Mouse (Mus musculus) cerebellum, adult 8-10 months (tissue): ENCODE data around the gene Zfp212.
"Not testable (repeated sequence)": the region's sequence is repeated elsewhere in the genome, so short reads cannot be mapped to it uniquely, and the experiment has no call there.

Experiments
- DNase-seq: peaks from one replicate; pipeline ENCODE4 v3.0.0; 2022

Gene Zfp212

DNA sequence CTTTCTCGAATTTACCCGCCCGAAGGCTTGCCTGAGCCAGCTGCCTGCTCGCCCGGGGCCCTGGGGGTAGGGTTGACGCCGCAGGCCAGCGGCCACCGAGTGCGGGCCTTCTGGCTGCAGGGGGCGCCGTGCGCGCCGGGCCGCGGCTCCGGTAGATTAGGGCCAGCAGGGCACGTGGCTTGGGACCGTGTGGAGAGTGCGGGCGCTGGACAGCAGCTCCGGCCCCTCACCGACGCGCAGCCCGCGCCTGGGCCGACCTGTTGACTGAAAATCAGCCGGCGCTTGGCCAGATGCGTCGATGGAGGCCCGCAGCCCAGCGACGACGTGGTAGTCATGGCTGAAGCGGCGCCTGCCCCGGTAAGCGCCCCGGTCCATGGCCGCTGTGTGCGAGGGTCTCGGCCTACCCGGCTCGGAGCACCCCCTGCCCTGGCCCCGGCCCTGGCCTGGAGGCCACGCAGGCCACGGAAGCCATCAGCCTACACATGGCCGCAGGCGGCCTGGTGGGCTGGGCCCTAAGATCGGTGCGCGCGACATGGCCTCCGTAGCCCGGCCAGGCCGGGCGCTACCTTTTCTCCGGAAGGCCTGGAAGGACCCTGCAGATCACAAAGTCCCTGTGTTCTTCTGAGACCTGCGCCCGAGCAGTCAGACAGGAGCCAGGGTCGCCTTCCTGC, 22.9 kb downstream of the Zfp212 start:
- peak; percentile 65 for DNase-seq

DNA sequence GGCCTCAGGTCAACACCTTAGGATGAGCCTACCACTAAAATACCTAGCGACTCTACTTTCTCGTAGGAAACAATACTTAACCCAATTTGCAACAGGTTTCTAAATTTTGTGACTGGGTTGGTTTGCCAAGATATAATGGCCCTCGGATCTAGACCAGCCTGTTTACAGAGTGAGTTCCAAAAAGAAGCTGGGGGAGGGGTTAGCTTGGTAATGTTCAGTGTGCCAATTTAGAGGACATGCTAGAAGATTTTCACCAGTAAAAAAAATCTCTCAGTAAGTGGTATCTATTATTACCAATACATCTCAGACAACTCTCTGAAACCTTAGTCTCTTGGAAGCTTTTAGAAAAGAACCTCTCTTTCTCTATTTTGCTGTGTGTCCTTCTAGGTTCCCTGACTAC, 23.4 kb downstream of the Zfp212 start:
- DNase-seq, result no peak

DNA sequence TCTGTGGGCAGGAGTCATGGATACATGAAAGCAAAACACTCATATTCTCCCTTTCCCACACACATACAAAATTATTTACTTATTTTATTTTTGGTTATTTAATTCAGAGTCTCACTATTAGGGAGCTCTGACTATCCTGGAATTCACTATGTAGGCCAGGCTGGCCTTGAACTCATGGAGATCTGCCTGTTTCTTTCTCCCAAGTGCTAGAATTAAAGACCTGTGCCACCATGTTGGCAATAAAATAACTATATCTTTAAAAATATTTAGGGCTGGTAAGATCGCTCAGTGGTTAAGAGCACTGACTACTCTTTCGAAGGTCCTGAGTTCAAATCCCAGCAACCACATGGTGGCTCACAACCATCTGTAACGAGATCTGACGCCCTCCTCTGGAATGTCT, 27.1 kb downstream of the Zfp212 start:
- no peak for DNase-seq

DNA sequence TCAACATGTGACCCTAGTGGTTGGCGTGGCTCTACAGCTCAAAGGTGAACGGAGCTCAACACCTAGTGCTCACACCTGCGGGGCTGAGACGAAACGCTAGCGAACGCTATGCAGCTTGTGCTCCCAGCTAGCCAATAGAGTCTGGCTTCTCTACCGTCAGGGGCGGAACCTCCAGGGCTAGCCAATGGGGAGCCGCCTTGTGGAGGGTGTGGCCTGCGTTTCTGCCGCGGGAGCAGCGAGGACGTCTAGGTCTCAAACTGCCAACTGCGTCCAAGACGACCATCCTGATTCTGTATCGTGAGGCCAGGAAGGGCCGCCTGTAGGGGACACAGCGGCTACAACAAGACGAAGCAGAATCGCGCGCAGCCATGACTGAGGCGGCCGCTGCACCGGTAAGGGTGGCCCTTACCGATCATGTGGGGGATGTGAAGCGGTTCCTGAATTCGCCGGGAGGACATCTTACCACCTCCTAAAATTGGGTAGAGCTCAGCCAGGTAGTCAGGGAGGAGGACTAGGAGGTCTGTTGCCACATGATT, 33.0 kb downstream of the Zfp212 start, which contains the start of gene Zfp956:
Gene Zfp956, plus strand, starts transcription at position 200 of the 536 bp plus-strand sequence.
- peak; percentile 96 for DNase-seq

DNA sequence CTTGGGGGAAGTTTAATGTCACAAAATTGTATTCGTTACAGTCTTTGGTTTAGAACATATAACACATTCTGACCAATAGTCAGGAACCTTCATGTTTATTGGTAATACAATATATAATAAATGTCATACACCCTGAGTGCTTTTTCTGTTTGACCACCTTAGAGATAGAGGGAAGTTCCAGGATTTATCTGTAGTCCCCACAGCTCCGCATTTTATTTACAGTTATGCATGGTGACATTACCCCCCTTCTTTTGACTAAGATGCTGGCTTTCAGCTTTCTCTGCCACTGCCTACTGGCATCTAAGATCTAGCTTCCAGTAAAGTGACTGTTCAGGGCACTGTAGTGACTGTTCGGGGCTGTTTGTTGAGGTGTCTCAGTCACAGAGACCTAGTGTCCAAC, 34.1 kb downstream of the Zfp212 start:
- DNase-seq, result no peak

DNA sequence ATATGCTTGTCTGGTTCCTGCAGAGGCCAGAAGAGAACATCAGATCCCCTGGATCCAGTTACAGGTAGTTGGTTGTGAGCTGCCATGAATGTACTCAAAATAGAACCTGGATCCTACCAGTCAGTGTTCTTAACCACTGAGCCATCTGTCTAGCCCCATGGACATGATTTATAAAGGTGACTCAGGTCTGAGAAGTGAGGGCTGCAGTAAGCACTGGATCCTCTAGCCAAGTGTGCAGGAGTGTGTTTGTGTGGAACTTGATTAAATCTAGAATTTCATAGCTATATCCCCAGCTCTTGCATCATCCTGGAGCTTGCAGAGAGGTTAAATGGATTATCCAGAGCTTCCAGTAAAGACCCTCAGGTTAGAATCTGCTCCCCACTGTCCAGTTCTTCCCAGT, 37.5 kb downstream of the Zfp212 start:
- DNase-seq, result no peak

DNA sequence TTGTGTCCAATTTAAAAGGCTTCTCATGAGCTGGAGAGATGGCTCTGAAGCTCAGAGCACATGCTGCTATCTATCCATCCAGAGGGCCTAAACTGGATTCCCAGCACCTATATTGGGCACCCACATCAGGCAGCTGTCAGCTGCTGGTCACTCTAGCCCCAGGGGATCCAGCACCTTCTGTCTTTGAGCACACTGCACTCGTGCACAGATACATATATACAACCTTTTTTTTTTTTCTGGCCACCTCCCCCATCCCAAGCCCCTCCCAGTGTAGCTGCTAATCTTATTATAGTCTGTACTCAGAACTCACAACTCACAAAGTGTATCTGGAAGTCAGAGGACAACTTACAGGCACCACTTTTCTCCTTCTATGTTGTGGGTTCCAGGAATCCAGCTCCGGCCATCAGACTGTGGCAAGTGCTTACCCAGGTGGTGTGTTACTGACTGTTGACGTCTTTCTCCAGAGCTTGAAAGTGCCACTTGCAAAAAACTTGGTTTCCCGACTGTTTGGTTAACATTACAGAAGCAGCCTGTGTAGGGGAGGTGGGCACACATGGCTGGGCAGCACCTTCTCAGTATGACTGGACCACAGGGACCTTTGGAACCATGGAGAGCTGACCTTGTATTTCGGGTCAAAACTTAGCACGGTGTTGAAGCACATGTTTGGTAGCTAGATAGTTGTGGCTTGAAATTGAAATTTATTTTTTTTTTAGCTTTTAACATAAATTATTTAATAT, 40.6 kb downstream of the Zfp212 start:
- no peak for DNase-seq

DNA sequence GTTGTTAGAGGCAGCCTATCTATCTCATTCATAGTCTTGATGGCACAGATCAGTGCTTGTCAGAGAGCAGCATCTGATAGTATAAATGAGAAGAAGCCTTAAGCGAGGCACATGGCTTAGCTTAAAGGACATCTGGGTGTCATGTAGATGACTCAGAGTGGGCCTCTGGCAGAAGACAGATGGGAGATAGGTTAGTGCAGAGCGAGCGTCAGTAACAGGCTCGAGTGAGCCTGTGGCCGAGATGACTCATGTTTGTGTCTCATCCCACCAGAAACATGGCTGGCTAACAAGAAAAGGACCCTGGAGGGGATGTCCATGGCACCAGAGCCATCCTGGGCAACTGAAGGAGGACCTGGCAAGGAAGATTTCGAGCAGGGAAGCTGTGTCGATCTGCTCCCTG, 42.8 kb downstream of the Zfp212 start:
- no peak for DNase-seq

DNA sequence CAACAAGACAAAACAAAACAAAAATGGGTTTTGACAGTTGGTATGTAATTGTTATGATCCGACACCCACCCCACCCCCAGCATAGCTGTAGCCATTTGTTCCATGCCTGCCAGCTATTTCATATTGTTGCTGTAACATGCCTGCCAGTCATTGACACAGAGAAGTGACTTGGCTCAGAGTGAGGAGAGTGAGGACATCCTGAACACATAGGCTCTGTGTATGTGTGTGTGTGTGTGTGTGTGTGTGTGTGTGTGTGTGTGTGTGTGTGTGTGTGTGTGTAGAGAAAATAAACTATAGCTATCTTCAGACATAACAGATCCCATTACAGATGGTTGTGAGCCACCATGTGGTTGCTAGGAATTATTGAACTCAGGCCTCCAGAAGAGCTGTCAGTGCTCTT, 47.9 kb downstream of the Zfp212 start:
- DNase-seq, result not testable (repeated sequence)

DNA sequence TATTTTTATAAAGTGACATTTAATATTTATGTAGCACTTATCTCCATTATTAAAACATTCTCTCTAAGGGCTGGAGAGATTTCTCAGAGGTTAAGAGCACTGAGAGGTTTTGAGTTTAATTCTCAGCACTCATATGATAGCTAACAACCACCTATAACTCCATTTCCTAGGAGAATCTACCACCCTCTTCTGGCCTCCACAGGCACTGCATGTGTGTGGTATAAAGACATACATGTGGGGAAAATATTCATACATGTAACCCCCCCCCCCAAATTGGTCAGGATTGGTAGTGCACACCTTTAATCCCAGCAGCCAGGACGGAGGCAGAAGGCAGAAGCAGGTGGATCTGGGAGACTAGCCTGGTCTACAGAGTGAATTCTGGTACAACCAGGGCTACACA, 54.3 kb downstream of the Zfp212 start:
- no peak for DNase-seq

DNA sequence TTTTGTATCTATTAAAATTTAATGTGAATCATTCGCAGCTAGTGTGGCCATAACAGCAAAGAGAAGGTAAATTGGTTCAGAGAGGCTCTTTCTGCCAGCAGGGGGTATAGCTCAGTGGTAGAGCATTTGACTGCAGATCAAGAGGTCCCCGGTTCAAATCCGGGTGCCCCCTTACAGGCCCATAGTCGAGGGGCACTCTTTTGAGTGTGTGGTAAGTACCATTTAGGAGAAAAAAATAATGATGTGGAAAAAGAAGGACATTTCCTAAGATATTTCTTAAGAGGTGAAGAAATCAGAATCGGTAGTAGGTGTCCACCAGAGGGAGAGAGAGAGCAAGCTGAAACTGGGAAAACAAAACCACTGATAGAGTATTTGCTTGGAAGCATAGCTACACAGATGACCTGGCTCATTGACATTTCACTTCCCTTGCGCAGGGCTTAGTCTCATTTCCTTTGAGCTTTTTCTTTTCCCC, 58.7 kb downstream of the Zfp212 start:
- peak; percentile 81 for DNase-seq
